Mouse (Mus musculus) megakaryocyte-erythroid progenitor cell, adult 5 weeks (primary cell): ENCODE results near the gene Olfr513. TPM values are rescaled to one million over a fixed set of nuclear protein-coding genes. Genes with fewer than 3 reads are reported as not detected.

ENCODE experiments used
- polyA plus RNA-seq: library from polyadenylated mRNA; stranded (reverse); fragments of >175 nt; gene quantifications from 2 replicates; pipeline ENCODE4 v1.2.3, GENCODE M21; 2012

The Olfr513 gene
- not detected in 2 replicates for polyA plus RNA-seq

DNA sequence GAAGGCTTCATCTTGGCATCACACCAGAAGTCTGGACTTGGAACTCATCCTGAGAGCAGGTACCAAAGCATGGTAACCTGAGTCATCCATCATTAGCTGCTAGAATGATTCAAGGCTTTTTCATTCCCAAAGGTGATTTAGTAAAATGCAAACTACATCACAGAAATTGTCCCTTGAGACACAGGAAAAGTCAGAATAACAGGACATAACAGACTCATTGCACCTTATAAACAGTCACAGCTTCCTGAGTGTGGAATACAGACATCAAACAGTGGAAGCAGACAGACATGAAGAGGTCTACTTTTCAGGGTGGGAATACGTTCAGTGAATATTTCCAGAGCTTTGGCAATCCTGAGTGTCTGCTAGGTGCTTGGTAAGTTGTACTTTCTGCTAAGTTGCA, at the start of gene Olfr513:
Olfr513 (plus strand) TSS at position 301 of the 400 bp plus-strand sequence.

DNA sequence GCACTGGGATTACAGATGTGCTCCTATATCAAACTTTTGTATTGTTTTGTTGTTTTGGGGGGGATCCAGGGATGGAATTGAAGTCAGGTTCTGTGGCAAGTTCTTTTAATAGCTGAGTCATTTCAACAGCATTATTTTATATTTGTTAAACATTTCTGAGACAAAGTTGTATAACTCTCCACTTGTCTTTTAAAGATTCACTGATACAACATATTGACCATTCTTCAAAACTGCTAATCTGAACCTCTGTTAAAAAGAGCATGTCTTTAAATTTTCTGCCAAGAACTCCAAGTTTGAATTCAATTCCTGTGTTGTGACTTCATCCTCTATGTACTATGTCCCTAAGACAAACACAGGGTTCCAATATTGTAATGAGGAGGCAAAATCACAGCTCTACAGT, 37.8 kb upstream of the Olfr513 start, which contains the start of gene Olfr512:
Olfr512 (plus strand) TSS at position 301 of the 400 bp plus-strand sequence.

Other genes starting within 250 kb of the Olfr513 start
- not detected in 2 replicates for gene Olfr502, start 225.9 kb upstream of the Olfr513 start, polyA plus RNA-seq
- gene Olfr503, start 206.4 kb upstream of the Olfr513 start, polyA plus RNA-seq: not detected in 2 replicates
- gene Olfr504, start 185.2 kb upstream of the Olfr513 start, polyA plus RNA-seq: not detected in 2 replicates
- not detected in 2 replicates for gene Olfr506, start 140.2 kb upstream of the Olfr513 start, polyA plus RNA-seq
- gene Olfr507, start 129.2 kb upstream of the Olfr513 start, polyA plus RNA-seq: not detected in 2 replicates
- gene Olfr508, start 121.0 kb upstream of the Olfr513 start, polyA plus RNA-seq: not detected in 2 replicates
- gene Olfr509, start 99.1 kb upstream of the Olfr513 start, polyA plus RNA-seq: 0.02 TPM in 1 of 2 replicates, not detected in the other
- not detected in 2 replicates for gene Olfr510, start 84.6 kb upstream of the Olfr513 start, polyA plus RNA-seq
- not detected in 2 replicates for gene Olfr512, start 37.7 kb upstream of the Olfr513 start, polyA plus RNA-seq
- not detected in 2 replicates for gene Olfr514, start 75.0 kb downstream of the Olfr513 start, polyA plus RNA-seq
- gene Olfr516, start 99.6 kb downstream of the Olfr513 start, polyA plus RNA-seq: not detected in 2 replicates
- gene Olfr517, start 121.4 kb downstream of the Olfr513 start, polyA plus RNA-seq: not detected in 2 replicates
- gene Olfr518, start 134.0 kb downstream of the Olfr513 start, polyA plus RNA-seq: not detected in 2 replicates
- gene Olfr519, start 143.4 kb downstream of the Olfr513 start, polyA plus RNA-seq: not detected in 2 replicates
- gene Nlrp10, start 179.2 kb downstream of the Olfr513 start, polyA plus RNA-seq: 0.13 and 0.15 TPM in 2 replicates
- 565 and 621 TPM in 2 replicates for gene Eif3f, start 183.4 kb downstream of the Olfr513 start, polyA plus RNA-seq
- gene Tub, start 199.4 kb downstream of the Olfr513 start, polyA plus RNA-seq: 0.01 TPM in 1 of 2 replicates, not detected in the other